Mouse (Mus musculus) lung, postnatal 25 days (tissue): Measurements from ENCODE around the gene Eepd1.

Source experiments
- DNase-seq: peaks from one replicate; pipeline ENCODE4 v3.0.0; 2022; ENCODE audit warnings: low spot score

Eepd1 gene

GRCm38 (mm10) chr9:25578674-25579596 is 97.6 kb downstream of the Eepd1 start:
- DNase-seq = no peak

GRCm38 (mm10) chr9:25583621-25584020 is 102.3 kb downstream of the Eepd1 start:
- DNase-seq = no peak

- DNase-seq = peak; percentile 4
Observed at GRCm38 (mm10) chr9:25585614-25586013, 104.3 kb downstream of the Eepd1 start.

GRCm38 (mm10) chr9:25588581-25588980 is 107.2 kb downstream of the Eepd1 start:
- no peak for DNase-seq

- no peak for DNase-seq
Observed at GRCm38 (mm10) chr9:25590740-25591139, 109.4 kb downstream of the Eepd1 start.

GRCm38 (mm10) chr9:25591390-25592354 is 110.3 kb downstream of the Eepd1 start:
- peak; percentile 23 for DNase-seq

- peak; percentile 16 for DNase-seq
Observed at GRCm38 (mm10) chr9:25592355-25592955, 111.1 kb downstream of the Eepd1 start.

- DNase-seq = no peak
Observed at GRCm38 (mm10) chr9:25624744-25625143, 143.4 kb downstream of the Eepd1 start.

GRCm38 (mm10) chr9:25629531-25630099 is 148.3 kb downstream of the Eepd1 start:
- no peak for DNase-seq
